Mouse (Mus musculus) heart, adult 2 months (tissue): ENCODE measurements at regions not wholly inside any gene's neighbourhood (a gene's known extent, or its start where the extent isn't known, plus 50 kb on each side); places are given as distances from the start of the nearest gene placed in this dataset.
A peak's percentile ranks its signal among the peaks of the same experiment; 100 is the strongest.

Source experiments
- EP300 ChIP-seq: fragments of 200-500 bp; IDR thresholded peaks from 2 replicates; pipeline ENCODE4 v1.6.1; 2011; ENCODE audit warnings: low read depth, low read length, control low read depth; ENCODE audit not compliant: insufficient read depth
- POLR2A ChIP-seq: fragments of 200-500 bp; IDR thresholded peaks from 2 replicates; pipeline ENCODE4 v1.6.1; 2011; ENCODE audit warnings: mild to moderate bottlenecking, low read depth, low read length, control low read depth; ENCODE audit not compliant: insufficient read depth

GRCm38 (mm10) chr2:180398851-180399447 is 57.1 kb upstream of the Slco4a1 start:
- TF ChIP-seq POLR2A (peak; percentile 89), EP300 (peak; percentile 30; the same call in 1 of the 2 replicates)
